Mouse (Mus musculus) common myeloid progenitor, adult 5-6 weeks (primary cell): Measurements from ENCODE around the gene Npm3. TPM values are rescaled to one million over a fixed set of nuclear protein-coding genes. Genes with fewer than 3 reads are reported as not detected.
A peak's percentile ranks its signal among the peaks of the same experiment; 100 is the strongest.

Source experiments
- ATAC-seq: replicated peaks from 2 replicates; pipeline ENCODE4 v1.8.0; 2016; ENCODE audit warnings: low read depth, mild to moderate bottlenecking, moderate TSS enrichment, inconsistent platforms; ENCODE audit not compliant: poor library complexity, severe bottlenecking
- total RNA-seq: library from RNA; stranded (forward); fragments of 200-1000, 187-1606 nt; gene quantifications from 2 replicates; pipeline ENCODE4 v1.2.3, GENCODE M21; 2017

The Npm3 gene
- total RNA-seq = 93.1 and 95.1 TPM in 2 replicates

- ATAC-seq = peak; percentile 61
These were observed at the start of gene Npm3 for GRCm38 (mm10) chr19:45749243-45750043. Npm3 (minus strand) TSS chr19:45749591.

- no peak for ATAC-seq
These were observed 47.5 kb upstream of the Npm3 start for GRCm38 (mm10) chr19:45796879-45797278.

- no peak for ATAC-seq
These were observed 46.7 kb upstream of the Npm3 start for GRCm38 (mm10) chr19:45796061-45796556.

GRCm38 (mm10) chr19:45795406-45795944 lies 46.1 kb upstream of the Npm3 start:
- ATAC-seq = no peak

GRCm38 (mm10) chr19:45794718-45795117 lies 45.3 kb upstream of the Npm3 start:
- ATAC-seq = no peak

- no peak for ATAC-seq
These were observed 43.0 kb upstream of the Npm3 start for GRCm38 (mm10) chr19:45792404-45792803.

- ATAC-seq = peak; percentile 93
These were observed 40.8 kb upstream of the Npm3 start for GRCm38 (mm10) chr19:45789888-45790874.

- ATAC-seq = no peak
These were observed 40.0 kb upstream of the Npm3 start for GRCm38 (mm10) chr19:45789365-45789764.

GRCm38 (mm10) chr19:45788337-45788736 lies 38.9 kb upstream of the Npm3 start:
- no peak for ATAC-seq

GRCm38 (mm10) chr19:45787450-45787849 lies 38.1 kb upstream of the Npm3 start:
- no peak for ATAC-seq

GRCm38 (mm10) chr19:45785470-45785869 lies 36.1 kb upstream of the Npm3 start:
- no peak for ATAC-seq

GRCm38 (mm10) chr19:45783933-45784576 lies 34.7 kb upstream of the Npm3 start:
- no peak for ATAC-seq

GRCm38 (mm10) chr19:45783181-45783932 lies 34.0 kb upstream of the Npm3 start, which contains the start of gene Mgea5:
Mgea5 (minus strand) TSS chr19:45783837.
- ATAC-seq = peak; percentile 95

- peak; percentile 55 for ATAC-seq
These were observed 33.1 kb upstream of the Npm3 start for GRCm38 (mm10) chr19:45782315-45783001.

GRCm38 (mm10) chr19:45781676-45782075 lies 32.3 kb upstream of the Npm3 start:
- ATAC-seq = no peak

- ATAC-seq = no peak
These were observed 31.0 kb upstream of the Npm3 start for GRCm38 (mm10) chr19:45780350-45780915.

- no peak for ATAC-seq
These were observed 26.1 kb upstream of the Npm3 start for GRCm38 (mm10) chr19:45775486-45775885.

- no peak for ATAC-seq
These were observed 22.1 kb upstream of the Npm3 start for GRCm38 (mm10) chr19:45771501-45771900.
